Mouse (Mus musculus) fat pad, adult 2 months (tissue): ENCODE data around the gene Fancc.
"Not testable (repeated sequence)": the region's sequence is repeated elsewhere in the genome, so short reads cannot be mapped to it uniquely, and the experiment has no call there.

Source experiments
- DNase-seq: peaks from one replicate; pipeline ENCODE4 v3.0.0-alpha.2; 2011; ENCODE audit warnings: low read depth, low spot score; ENCODE audit errors: extremely low read depth

The Fancc gene

DNA sequence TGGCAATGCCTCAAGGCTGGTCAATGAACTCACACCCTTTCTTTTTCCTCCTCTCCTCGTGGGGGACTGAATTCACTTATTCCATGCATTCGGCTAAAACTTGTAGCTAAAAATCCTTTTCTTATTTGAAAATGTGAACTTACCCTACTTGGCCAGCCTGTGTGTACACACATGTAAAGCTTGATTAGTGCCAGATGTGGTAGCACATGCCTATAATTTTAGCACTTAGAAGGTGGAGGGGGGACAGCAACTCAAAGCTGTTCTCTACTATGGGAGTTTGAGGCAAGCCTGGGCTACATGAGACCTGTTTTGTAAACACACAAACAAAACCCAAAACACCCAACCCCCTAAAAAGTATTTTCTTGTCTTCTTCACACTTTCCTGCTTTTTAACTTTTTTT is 19.5 kb upstream of the Fancc start:
- no peak for DNase-seq

DNA sequence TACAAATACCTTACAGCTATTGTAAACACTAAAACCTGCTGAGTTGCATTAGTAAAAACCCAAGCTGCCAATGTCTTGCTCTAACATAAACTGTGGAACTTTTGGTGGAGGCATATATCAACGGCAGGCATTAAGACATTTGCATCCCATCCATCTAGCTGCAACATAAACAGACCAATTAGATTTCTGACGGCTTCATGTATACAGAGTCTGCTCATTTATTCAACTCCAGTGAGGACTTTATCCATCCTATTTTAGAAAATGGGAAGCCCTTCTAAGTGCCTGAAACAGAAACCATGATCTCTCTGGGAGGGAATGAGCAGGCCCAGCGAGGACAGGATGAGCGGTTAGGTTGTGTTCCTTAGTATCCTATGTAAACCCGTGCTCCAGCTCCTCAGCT is 18.5 kb upstream of the Fancc start:
- DNase-seq, result no peak

DNA sequence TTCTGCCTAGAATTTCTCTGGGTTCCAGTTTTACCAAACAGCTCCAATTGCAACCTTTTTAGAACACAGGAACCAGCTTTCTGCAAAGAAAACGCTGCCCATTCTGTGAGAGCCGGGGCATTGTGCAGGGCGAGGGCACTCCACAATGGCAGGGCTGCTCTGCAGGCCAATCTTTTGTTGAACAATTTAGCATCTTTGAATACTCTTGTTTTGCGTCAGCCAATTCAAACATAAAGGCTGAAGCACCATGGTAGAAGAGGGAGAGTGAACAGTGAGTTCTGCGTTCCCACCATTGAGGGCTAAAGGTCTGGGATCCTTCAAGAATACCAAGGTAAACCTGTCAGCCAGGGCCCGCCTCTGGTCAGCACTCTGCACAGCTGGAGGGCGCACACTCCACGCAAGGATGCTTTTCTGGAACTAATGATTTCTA is 17.9 kb upstream of the Fancc start:
- no peak for DNase-seq

DNA sequence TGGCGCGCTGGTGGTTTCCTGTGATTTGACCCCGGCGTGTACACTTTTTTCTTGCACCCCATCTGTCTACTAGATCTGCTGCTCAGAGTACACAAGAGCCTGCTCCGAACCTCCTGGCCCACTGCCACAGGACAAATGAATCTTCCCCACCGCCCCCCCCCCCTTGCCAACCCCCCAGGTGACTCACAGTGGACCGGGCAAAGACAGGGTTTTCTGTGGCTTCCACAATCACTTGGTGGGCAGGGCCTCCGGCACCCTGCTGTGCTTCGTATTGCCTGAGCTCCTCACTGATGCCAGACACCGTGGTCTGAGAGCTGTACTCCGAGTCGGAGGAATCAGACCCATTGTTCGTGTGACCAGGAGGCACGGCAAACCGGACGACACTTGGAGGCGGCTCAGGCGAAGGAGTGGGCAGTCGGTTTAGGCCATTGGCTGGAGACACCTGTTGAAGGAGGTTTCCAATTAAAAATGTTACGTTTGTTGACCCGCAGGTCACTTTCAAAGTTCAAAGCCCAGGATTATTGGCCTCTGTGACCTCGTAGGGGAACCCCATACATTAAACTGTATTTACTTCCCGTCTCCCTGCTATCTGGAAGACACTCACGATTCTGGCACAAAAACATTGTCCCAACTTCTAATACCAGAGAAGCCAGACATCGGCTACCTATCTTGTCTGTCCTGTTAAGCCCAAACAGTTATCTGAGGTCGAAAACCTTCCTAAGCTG is 16.5 kb upstream of the Fancc start:
- DNase-seq, result no peak

DNA sequence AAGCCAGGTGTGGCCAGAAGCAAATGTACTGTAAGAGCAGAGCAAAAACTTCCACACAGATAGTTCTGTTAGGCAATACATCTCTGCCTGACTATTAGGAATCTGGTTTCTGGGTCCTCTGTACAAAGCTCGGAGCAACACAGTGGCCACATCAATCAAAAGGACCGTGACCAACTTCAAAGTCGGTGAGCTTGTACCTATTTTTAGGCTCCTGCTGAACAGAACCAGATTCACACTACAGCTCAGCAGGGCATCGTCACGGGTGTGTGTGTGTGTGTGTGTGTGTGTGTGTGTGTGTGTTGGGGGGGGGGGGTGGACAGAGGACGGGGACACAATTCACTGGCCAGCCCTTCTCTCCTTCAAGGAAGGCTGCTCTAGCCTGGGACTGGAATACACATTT is 15.3 kb upstream of the Fancc start:
- DNase-seq, result no peak

DNA sequence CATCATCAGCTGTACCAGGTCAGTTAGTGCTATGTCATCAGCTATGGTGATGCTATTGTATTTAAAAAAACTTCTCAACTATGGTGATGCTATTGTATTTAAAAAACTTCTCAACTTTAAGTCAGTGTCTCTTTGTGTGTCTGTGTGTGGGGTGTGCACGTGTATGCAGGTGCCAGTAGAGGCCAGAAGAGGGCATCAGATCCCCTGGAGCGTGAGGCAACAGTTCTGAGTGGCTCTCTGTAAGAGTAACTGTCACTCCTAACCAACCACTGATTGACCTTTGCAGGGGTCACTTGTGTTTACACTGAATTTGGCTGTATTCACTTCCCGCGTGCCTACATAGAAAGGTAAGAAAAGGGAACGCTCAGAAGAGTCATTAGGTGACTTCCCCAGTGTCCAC is 10.7 kb upstream of the Fancc start:
- DNase-seq, result no peak

DNA sequence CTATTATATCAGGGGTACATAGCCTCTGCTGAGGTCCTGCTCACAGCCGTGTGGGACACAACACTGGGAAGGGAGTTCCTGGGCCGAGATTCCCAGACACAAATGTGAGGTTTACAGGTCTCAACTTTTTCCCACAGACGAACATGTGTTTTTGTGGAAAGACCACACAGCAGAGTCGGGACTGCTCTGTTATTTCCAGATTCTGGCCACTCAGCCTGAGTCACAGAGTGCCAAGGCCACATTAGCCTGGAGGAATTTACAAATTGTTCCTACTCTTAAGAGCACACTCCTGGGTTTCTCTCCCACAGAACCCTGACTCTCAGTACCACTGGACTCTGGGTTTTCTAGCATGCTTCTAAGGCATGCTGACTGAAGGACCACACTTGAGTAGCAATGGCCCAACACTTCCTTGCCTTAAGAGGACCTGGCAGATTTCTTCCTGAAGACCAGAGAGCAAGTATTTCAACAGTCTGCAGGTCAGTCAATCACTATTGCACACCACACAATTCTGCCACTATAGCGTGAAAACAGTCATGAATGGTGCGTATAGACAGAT is 10.0 kb upstream of the Fancc start:
- no peak for DNase-seq

DNA sequence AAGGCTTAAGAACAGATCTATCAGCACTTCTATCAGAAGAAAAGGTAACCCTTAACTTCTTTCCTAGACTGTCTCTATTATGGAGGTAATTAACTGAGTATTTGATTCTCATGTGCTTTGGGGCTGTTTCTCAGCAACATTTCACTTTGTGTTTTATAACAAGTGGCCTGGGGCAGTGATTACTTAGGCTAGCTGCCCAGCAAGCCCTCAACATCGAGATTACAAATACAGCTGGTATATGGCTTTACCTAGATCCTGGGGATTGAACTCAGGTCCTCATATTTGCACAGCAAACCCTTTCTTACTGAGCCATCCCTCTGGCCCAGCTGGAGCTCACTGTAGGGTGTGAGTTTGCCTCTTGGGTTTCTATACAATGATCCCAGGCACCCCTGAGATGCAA is 9.3 kb upstream of the Fancc start:
- no peak for DNase-seq

DNA sequence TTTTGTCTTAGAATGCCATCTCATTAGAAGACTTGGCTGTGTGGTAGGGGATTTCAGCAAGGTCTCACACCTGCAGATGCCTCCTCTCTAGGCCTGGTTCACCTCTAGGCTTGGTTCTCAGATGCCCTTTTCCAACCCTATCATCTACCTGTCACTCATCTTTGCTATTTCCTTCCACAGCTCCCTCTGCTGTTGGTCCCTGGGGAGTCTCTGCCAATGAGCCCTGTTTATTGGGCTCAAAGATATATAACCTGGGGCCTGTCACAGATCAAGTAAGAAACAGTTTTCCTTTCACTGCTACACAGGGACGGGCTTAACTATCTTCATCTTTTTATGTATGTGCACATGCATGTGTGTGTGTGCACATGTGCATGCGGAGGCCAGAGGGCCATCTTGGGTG is 5.3 kb upstream of the Fancc start:
- DNase-seq, result no peak

DNA sequence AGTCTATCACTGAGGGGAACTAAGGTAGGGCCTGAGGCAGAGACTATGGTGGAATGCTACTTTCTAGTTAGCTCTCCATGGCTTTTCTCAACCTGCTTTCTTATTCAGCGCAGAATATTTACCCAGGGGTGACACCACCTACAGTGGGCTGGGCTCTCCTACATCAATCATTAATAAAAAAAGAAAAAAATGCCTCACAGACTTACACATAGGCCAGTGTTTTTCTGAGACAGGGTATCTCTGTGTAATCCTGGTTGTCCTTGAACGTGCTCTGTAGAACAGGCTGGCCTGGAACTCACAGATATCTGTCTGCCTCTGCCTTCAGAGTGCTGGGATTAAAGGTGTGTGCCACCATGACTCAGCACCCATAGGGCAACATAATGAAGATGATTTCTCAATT is 2.4 kb upstream of the Fancc start:
- DNase-seq, result no peak

DNA sequence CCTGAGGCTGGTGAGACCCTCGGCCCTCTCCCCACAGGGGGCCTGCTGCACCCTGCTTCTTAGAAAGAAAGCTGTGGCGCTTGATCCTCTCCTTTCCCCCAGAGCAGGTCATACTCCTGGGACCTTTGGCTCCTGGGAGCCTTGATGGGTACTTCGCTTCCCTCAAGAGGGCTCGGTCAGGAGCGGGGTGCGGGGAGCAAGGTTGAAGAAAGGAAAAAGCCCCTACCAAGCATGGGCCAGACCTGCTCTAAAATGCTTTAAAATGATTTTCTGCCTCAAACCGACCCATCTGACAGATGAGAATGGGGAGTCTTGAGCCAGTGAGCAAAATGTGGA is 9.4 kb downstream of the Fancc start:
- no peak for DNase-seq

DNA sequence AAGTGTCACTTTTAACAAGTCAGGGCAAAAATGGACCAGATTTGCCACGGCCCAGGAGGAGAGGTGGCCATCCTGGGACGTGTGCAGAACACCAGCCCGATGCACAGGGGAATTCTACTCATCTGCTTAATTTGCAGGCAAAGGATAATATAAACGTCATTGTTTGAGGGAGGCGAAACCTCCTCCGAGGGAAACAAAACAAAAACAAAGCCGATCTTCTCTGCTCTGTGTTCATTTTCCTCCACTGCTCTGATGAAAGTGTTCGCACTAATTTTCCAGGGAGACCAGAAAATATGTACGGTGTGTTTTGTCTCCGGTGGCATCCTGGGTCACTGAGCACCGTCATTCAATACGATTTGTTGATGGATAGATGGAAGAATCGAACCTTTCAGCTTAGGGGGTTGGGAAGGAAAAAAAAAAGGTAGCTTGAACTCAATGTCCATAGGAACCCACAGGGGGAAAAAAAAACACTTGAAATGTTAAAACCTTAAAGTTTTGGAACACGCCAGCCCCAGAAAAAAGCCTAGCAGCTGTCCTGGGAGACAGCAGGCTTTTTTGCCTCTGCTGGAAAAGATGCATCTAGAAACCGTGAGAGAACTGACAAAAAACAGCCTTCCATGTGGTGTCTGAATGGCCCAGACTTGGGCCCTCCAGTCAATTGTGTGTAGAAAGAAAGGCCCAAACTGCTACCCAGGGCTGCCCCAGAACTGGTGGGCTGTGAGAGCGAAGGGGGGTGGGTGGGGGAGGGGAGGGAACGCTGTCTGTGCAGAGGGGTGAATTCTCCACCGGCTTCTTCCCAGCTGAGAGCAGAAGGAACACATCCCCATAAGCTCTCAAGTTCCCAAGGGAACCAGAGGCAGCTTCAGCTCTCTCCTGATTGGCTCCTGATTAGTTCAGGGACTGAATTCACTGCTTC is 10.0 kb downstream of the Fancc start:
- no peak for DNase-seq

DNA sequence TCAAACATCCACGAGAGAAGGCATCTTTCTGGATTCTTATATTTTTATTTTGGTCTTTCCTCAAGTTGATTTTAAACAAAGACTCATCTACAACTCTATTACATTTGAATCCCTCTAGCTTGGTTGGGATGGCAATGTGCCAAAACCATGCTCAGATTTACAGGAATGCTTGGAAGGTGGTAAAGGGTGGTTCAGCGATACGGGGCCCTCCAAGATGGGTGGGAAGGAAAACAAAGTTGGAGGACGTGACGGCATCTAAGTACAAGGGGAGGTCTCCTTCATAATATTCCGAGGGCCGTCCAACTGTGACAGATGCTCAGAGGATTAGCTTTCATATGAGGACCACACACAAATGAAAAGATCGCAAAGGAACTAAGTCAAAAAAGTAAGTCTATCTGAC is 21.7 kb downstream of the Fancc start:
- DNase-seq, result no peak

DNA sequence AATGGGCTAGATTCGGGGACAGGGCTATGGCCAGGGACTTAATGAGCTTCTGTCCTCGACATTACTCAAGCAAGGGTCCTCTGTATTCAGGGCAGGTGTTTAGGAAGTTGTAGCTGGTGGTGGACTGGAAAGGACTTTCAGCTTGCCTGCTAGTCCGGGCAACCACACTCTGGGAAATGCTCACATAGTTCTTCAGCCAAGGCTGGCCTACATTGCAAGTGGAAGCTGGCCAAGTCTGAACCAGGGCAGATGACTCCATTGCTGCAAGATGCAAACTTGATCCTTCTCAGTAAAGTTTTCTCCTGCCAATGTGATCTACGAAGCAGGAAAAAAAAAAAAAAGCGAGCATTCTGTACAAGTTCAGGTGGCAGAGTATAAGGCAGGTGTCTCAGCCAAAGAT is 44.2 kb downstream of the Fancc start:
- no peak for DNase-seq

DNA sequence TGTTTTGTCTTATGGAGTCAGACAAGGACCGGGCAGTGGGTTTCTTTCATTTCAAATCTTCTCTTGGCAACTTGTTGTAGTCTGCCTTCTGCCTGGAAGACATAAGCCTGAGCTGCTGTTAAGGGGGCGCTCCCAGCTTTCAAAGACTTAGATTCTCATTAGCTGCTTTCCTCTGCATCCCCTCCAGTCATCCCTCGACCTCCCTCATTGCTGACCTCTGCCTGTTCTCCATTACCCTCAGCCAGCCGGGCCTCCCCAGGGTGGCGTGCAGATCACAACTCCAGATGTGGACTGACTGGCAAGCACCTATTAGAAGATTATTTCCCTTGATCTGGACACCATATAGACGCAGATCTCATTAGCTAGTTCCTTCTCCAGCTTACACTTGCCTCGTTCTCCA is 45.9 kb downstream of the Fancc start:
- no peak for DNase-seq

DNA sequence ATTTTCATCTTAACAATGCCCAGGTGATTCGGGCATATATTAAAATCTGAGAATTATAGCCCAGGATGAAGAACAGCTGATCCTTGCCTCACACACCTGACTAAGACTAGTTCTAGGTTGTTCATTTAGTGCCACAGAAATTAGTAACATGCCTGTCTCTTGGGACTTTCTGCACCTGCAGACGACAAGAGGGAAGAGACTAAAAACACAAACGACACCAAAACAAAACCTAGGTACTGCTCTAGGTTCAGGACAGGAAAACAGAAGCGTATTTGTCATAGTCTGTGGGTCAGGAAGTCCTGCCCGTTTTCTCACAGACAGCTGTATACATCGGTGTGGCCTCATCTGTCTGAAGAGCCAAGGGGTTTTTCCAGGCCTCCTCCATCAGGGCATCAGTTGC is 51.7 kb downstream of the Fancc start:
- DNase-seq, result no peak

DNA sequence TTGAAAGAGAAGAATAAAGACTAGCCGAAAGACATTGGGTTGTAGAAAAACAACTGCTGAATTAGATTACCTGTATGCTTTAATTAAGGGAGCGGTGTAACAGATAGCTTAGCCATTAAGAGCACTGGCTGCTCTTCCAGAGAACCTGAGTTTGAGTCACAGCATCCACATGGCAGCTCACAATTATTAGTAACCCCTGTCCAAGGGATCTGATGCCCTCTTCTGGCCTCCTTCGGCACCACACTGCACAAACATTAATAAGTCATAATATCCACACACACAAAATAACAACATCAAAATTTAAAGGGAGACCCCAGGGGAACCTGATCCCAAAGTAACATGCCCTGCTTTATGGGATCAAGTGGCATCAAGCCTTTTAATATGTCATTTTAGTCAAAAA is 64.3 kb downstream of the Fancc start:
- DNase-seq, result no peak

DNA sequence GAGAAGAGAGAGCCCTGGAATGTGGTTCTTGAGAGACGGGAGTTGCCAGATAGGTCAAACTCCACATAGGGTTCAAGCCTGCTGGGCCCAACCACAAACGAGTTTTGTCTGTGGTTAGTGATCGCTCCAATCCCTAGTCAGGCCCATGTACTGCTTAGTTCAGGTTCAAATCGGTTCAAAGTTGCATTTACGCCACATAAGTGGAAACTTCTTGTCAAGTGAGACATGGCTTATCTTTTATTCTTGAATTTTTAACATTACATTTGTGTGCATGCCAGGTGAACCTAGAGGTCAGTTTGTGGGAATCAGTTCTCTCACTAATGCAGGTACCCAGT is 65.3 kb downstream of the Fancc start:
- DNase-seq, result no peak

DNA sequence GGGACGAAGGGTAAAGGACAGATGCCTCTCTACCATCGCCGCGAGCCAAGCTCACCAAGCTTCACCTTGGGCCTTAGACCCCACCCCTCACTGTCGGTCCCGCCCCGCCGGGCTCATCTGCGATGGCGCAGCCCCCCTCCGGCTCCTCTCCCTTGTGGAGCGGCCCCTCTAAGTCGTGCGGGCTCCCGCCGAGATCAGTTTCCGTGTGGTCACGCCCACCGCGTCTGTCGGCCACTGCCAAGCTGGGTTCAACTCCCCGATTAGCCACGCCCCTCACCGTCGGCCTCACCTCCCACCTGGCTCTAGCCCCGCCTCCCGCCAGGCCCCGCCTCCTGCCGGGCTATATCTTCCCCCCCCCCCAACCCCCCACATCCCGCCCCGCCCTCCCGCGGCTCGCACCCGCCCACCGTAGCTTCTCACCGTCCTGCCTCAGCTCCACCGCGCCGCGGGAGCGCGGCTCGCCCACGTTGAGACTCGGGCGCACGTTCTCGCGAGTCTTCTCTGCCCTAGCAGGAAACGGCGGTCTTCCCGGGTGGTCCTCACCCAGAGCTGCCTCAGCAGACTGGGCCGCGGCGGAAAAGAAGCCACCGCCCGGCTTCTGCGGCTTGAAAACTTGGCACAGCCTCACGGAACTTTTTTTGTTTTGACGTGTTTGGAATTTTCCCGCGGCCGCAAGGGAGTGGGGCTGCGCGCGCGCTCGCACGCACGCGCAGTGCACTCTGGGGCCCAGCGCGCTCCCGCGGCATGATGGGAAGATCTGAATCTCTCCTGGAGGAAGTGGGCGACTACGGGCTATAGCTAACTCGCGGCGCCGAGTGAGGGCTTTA is 65.8 kb downstream of the Fancc start:
- peak; percentile 25 for DNase-seq

DNA sequence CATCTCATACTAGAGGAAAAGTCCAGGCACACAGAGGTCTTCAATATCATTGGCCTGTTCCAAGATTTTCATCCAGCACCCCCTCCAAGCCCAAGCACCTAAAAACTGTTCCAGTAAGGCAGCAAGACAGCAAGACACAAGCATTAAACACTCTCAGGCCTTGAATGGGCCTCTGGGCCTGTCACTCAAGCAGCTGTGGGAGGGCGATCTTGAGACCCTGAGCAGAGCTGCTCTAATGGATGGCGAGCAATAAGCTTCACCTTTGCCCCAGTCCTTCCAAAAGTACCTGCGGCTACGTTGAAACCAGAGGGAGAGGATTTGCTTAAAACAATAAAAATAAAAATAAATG is 66.4 kb downstream of the Fancc start:
- DNase-seq, result no peak

DNA sequence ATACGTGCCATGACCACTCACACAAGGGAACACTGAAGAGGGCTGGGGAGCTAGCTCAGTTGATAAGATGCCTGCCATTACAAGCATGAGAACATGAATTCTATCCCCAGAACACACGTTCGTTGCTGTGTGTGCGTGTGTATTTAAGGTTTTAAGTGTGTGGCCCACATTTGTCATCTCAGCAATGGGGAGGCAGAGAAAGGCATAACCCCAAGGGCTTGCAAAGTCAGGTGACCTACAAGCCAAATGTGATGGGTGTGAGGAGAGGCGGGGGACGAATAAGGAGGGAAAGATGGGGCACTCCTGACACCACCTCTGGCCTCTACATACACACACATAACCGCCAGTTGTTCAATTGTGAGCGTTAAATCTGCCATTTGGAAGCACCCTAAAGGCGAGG is 66.9 kb downstream of the Fancc start:
- no peak for DNase-seq

DNA sequence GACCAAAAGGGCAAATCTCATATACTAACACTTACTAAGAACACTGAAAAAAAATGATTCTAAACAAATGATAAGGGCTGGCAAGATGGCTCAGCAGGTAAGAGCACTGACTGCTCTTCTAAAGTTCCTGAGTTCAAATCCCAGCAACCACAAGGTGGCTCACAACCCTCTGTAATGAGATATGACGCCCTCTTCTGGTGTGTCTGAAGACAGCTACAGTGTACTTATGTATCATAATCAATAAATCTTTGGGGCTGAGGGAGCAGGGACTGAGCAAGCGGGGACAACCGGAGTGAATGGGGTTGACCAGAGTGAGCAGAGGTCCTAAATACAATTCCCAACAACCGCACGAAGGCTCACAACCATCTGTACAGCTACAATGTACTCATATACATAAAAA is 68.9 kb downstream of the Fancc start:
- not testable (repeated sequence) for DNase-seq
